Mouse (Mus musculus) cerebellum, adult 9-11 months (tissue): ENCODE data around the gene Ldlrap1.
"Not testable (repeated sequence)": the region's sequence is repeated elsewhere in the genome, so short reads cannot be mapped to it uniquely, and the experiment has no call there.

Experiments
- DNase-seq: peaks from one replicate; pipeline ENCODE4 v3.0.0; 2022

The Ldlrap1 gene

DNA sequence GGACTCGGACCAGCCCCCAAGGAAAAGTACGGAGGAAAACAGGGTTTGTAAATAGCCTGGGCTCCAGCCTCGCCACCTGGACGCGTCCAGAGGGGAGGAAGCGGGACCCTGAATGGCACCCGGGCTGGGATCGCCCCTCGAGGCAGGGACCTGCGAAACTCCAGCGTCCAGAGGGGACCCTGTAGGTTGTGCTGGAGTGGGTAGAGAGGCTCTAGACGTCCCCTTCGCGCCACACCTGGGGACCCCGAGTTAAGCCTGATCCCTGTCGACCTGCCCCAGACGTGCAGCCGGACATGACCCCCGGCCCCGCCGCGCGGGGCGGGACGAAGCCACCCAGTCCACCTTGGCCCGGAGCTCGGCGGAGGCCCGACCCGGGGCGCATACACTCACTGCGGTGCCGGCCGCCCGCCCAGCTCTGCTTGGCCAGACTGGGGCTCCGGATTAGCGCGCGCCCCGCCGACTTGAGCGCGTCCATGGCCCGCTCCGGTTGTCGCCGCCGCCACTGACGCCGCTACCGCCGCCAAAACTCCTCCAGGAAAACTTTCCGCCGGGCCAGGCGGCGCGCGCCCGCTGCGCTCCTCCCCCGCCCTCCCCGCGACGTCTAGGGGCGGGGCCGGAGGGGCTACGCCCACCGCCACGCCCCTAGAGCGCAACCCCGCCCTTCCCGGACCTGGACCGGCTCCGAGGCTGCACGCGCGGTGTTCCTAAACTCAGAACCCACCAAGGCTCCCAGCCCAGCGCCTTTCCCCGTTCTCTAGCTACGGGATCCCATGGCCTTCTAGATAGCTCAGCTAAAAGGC lies at the start of gene Ldlrap1:
Gene Ldlrap1, minus strand, starts transcription at position 599 of the 800 bp plus-strand sequence.
- peak; percentile 79 for DNase-seq

DNA sequence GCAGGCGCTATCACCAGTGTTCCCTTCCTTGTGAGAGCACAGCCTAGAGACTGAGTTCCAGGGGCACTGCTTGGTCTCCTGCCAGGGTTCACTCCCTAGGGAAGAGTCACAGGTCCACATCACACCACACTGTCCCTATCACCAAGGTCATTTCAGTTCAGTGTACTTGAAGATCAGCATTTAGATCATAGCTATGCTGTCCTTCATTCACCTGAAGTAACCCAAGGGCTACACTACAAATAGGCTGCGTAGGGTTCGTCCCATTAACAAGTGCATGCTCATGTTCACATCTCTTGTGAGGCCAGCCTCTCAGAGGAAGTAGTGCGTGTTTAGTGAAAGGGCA lies 46.4 kb upstream of the Ldlrap1 start:
- DNase-seq: no peak

DNA sequence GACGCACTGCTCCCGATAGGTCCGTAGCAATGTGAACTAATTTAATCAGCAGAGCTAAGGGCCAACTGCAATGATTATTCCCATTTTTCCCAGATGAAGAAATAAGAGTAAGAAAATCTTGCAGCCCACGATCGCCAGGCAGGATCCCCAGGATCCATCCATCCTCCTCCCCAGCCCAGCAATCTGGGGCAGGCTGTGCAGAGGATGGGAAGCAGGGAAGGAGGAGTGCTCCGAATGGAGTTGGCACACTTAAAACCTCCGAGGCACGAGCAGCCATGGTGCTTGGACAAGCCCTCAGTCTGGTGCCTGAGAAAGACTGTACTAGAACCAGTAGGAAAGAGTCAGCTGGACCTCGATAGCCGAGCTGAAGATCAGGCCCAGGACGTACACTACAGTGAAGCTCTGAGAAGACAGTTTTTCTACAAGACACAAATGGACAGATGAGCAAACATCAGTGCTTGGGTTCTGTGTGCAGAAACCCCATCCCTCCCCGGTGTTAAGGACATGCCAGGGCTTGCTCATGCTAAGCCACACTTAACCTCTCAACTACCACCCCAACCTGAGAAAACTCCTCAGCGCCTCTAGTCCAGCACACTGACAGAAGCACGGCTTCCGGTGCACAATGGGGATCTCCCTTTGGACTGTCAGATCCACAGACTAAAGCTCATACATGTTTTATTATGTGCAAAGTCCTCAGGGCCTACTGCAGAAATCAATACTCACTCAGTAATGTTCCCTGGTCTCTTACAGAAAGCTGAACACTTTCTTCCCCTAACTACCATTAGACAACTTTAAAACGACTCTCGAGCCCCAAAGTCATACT lies 45.8 kb upstream of the Ldlrap1 start:
- DNase-seq: no peak

DNA sequence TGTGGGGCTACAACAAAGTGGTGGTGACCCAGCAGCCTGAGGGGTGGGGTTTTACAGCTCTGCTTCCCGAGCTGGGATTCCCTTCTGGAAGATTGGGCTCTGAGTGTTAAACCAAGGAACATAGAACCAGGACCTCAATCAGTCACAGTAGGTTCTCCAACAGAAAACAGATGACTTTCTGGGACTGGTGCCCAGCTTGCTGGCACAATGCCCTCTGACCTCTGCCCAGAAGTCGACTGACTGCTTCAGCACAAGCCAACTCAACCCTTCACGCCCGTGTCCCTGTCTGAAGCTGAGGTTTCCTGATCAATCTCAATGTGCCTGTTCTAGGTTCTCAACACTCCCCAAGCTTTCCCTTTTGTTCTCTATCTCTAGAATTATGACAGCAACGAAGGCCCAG lies 36.9 kb upstream of the Ldlrap1 start:
- DNase-seq: peak; percentile 73

DNA sequence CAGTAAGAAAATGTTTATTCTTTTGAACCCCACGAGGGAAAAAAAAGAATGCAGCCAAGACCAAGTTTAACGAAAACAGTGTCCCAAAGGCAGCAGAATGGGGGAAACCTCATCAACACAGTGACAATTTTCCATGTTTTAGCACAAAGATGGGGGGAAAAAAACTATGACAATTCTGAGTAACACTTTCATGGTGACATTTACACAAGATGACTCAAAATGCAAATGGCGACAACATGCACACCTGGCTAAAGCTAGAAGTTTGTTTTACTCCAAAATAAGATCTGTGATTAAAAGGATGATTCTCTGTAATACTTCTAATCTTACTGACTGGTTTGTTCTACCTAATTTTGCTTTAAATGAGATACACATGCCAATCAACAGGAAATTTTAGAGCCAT lies 34.9 kb upstream of the Ldlrap1 start:
- no peak for DNase-seq

DNA sequence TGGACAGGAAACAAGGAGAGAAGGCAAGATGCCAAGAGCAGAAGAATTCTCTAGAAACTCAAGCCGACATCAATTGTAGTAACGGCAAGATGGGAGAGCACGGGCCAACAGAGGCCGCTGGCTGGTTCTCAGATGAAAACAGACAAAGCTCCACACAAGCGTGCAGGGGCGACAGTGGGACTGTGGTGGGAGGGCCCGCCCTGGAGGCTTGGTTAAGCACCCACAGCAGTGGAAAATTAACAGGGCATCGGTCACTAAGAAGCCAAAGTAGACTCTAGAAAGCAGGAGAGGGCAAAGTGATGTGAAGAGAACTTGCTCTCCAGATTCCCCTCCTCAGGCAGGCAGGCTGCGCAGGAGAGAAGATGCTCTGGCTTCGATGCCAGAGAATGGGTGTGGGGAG lies 34.3 kb upstream of the Ldlrap1 start:
- DNase-seq: no peak

DNA sequence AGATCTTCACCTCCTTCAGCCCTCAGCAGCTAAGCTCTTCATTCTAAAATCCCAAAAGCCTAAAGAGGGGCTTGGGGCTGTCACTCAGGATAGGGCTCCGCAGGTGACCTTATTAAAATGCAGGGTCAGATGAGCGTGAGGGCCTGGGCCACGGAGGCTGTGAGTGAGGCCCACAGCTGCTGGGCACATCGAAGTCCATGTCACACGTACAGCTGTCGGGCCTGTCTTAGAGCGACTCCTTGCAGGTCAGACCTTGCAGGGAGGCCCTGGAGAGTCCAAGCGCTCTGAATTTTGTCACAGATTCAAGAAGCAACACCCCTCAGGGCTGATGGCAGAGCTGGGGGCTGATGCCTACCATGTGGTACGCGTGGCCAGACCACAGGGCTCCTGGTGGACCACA lies 32.9 kb upstream of the Ldlrap1 start:
- DNase-seq: no peak

DNA sequence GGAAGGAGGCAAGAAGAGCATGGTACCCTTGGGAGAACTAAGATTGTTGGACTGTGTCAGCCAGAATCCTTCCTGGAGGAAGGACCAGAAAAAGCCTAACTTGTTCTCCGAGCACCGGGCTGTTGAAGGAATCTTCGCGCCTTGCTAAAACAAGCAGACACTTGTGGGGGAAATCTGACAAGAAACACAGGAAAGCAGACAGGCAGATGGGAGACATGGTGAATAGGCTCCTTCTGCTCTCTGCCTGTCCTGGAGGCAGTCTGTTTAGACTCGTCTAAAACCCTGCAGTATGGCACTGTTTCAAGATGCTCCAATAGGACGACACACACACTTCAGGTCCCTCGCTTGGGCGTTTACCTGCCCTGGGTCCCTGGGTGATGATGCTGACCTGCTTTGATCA lies 32.3 kb upstream of the Ldlrap1 start:
- no peak for DNase-seq

DNA sequence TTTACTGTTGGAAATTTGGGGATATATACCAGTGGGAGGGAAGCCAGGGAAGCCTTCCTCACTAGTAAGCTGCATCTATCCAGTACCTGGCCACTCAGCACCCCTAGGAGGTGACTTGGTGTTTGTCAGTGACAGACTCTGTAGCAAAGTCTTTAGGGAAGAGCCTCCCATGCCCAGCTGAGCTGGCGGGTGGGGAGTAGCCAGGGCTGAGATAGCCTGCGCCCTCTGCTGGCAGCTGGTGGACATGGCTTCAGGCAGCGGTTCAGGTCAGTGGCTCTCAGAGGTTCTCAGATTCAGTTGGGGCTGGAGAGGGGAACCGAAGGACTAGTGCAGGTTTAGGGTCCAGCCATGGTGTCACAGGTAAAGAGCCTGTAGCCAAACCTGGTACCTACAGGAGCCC lies 31.4 kb upstream of the Ldlrap1 start:
- DNase-seq: peak; percentile 69

DNA sequence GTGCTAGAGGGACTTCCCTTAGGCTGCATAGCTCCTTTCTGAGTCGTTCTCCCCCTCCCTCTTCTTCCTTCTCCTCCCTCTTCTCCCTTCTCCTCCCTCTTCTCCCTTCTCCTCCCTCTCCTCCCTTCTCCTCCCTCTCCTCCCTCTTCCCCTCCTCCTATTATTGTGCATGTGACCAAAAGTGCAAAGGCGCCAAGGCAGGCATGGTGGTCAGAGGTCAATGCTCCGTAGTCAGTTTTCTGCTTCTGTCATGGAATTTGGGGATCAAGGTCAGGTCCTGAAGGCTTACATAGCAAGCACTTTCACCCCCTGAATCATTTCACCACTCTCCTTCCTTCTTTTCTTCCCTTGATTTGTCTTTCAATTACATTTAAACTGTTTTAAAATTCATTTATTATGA lies 31.0 kb upstream of the Ldlrap1 start:
- DNase-seq: no peak

DNA sequence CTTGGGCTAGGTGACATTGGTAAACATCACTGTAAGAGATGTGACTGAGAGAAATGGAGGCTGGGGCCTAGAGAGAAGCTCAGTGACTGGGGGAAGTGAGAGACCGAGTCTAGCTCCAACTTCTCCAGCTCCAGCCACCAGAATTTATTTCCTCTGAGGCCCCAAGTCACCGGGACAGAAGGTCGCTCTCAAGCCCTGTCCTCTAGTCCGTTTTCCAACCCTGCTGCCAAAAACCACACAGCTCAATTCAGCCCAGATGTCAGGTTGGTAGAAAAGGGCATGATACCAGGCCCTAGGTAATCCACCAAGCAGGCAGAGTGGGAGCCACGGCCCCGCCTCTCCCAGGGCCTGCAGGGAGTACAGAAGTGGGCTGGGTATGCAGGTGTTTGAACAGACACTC lies 29.8 kb upstream of the Ldlrap1 start:
- DNase-seq: no peak

DNA sequence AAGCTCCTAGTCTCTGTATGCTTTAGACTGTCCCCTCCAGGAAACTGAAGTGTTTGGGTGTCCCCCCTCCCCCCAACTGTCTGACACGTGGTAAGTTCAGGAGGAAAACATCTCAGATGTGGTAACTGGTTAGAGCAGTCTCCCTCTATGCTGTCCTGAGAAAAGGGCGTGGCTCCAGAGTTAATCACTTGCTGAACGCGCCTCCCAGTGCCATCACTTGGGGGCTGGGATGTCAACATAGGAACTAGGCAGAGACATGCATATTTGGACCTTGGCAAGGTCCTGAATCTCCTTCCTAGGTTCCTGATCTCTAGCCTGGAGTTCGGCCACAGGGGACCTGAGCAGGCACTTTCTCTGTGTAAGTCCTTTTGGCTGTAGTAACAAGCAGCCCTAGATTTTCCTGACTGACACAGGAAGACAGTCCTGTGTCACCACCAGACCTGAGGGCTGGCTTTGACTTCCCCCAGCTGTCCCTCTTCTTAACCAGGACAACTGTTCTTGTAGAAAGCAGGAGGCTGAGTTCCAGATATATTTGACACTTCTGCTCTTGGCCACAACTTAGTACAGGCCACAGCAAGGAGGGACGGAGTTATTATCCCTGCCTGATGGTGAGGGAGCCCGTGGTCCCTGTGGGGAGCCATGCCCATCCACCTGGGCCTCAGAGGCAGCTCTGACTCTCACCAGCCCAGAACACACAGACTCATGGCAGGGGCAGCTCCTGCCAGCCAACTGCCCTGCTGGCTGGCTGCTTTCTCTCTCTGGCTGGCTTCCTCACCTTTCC lies 28.9 kb upstream of the Ldlrap1 start:
- peak; percentile 81 for DNase-seq

DNA sequence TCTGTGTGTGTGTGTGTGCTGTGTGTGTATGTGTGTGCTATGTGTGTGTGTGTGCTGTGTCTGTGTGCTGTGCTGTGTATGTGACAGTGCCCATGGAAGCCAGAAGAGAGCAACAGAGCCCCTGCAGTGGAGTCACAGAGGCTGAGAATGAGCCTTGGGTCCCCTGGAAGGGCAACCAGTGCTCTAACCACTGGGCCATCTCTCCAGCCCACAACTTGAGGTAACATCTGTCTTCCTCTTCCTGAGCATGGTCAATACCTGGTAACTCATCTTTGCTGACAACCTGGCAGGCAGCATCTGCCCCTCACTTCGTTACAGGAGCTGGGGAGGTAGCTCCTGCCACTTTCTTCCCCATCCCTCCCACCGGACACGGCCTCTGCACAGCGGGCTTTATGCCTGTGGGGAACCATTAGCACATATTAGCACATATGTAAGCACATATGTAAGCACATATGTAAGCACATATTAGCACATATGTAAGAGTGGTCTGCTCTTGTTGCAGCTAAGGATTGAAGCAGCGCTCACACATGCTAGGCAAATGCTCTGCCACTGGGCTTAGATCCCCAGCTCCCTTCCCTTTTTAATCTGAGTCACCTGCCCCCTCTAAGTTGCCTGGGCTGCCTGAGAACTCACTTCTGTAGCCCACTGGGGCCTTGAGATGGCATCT lies 28.1 kb upstream of the Ldlrap1 start:
- DNase-seq: no peak

DNA sequence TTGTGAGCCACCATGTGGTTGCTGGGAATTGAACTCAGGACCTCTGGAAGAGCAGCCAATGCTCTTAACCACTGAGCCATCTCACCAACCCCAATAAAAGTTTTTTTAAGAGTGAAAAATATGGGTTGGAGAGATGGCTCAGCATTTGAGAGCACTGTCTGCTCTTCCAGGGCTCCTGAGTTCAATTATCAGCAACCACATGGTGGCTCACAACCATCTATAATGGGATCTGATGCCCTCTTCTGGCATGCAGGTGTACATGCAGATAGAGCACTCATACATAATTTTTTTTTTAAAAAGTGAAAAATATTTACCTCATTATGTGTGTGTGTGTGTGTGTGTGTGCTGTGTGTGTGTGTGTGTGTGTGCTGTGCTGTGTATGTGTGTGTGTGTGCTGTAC lies 27.1 kb upstream of the Ldlrap1 start:
- DNase-seq: not testable (repeated sequence)

DNA sequence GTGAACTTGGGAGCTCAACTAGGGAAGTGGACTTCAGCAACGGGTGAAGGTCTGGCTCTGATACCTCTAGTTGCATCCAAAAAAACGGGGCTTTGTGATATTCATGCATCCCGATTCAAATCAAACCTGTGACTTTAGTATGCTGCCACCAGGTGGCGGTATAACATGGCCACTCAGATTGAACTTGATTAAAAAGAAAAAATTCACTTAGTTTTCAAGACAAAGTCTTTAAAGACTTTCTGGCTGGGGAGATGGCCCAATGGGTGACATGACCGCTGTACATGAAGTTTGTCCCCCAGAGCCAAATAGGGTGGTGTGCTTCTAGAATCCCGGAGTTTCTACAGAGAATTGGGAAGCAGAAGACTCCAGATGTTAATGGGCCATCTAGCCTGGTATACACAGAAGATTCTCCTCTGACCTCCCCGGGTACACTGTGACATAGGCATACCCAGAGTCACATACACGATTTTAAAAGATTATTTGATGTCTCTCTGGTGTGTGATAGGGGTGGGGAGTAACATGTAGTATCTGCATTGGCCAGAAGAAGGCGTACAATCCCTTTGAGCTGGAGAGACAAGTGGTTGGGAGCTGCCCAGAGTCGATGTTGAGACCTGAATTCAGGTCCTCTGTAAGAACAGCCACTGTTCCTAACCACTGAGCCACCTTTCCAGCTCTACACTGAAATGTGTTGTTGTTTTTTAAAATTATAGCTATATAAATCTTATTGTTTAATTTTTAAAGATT lies 25.6 kb upstream of the Ldlrap1 start:
- DNase-seq: peak; percentile 53

DNA sequence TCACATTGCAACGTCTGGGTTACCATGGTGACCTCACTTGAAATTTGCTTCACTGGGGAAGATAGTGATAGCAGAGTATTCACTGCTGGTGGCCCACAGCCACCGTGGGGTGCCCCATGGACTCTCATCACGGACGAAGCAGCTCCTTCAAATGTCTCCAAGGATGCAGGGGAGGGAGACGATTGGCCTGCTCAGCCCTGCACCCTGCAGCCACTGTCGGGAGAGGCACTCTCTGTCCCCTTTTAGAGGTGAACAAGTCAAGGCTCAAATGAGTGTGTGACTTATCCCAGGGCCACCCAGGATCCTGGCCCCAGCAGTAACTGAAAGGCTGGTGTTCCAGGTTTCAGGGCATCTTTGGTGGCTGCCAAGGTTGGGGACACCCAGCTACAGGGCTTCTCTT lies 23.9 kb upstream of the Ldlrap1 start:
- DNase-seq: no peak

DNA sequence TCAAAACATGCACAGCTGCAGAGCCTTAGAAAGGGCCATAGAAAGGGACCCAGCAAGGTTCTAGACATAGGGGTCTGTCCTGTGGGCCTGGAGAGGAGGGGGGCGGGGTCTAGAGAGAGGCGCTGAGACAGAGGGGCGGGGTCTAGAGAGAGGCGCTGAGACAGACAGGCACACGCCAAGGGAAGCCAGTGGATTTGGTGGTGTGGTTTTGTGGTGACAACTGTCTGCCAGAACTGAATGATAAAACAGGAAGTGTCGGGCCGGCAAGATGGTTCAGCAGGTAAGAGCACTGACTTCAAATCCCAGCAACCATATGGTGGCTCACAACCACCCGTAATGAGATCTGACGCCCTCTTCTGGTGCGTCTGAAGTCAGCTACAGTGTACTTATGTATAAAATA lies 19.1 kb upstream of the Ldlrap1 start:
- no peak for DNase-seq

DNA sequence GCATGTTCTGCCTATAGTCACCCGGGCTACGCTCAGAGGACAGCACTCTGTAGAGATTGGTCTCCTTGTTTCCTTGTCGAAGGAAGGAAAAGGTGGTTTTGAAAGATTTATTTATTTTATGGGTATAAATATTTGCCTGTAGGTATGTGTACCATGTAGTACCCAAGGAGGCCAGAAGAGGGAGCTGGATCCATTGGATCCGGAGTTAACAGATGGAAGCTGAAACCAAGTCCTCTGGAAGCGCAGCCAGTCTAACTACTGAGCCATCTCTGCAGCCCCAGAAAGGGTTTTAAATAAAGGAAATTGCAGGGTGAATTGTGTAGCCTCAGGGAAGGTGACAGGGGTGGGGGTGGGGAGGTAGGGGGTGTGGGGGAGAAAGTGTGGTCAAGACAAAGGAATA lies 16.9 kb upstream of the Ldlrap1 start:
- no peak for DNase-seq

DNA sequence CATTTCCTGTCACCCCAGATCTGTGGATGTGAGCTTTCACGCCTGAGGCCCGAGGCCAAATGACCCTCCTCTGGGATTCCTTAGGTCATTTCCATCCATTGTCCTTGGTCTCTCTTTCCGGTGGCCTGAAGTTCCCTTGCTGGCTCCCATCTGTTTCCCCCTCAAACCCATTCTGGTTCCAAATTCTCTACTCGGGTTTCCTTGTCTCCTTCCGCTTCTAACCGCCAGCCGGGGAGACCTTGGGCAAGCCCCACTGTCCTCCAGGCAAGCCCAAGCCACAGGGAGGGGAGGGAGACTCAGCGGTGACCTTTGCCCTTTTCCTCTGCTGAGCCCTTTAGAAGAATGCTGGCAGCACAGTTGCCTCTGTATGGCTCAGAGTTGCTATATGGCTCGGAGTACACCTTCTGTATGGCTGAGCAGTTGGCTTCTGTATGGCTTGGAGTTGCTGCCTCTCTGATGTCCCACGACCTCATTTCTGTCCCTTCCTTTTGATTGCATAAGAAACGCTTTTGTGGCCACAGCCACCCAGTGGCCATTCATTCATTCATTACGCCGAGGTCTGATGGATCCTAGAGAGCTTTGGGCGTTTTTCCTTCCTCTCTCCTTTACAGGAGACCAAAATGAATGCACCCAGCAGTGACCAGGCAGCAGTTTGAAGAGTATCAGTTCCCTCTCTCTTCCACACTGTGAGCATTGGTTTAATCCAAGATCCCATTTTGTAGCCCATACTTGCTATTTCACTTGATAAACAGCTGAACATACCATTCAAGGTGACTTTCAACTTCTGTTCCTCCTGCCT lies 11.5 kb upstream of the Ldlrap1 start:
- DNase-seq: no peak

DNA sequence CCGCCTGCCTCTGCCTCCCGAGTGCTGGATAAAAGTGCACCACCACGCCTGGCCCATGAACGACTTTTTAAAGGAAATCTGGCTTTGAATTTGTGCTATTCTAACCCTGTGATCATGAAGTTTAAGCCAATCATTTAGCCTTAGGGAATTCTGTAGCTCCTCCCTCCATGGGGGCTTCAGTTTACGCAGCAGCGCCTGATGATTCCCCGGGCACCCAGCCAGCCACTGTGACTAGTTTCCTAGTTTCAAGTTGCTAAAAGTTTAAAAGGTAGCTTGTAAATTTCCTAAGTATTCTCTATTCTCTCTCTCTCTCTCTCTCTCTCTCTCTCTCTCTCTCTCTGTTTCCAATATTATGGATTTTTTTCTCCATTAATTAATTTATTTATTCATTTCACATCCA lies 8.4 kb upstream of the Ldlrap1 start:
- DNase-seq: no peak

DNA sequence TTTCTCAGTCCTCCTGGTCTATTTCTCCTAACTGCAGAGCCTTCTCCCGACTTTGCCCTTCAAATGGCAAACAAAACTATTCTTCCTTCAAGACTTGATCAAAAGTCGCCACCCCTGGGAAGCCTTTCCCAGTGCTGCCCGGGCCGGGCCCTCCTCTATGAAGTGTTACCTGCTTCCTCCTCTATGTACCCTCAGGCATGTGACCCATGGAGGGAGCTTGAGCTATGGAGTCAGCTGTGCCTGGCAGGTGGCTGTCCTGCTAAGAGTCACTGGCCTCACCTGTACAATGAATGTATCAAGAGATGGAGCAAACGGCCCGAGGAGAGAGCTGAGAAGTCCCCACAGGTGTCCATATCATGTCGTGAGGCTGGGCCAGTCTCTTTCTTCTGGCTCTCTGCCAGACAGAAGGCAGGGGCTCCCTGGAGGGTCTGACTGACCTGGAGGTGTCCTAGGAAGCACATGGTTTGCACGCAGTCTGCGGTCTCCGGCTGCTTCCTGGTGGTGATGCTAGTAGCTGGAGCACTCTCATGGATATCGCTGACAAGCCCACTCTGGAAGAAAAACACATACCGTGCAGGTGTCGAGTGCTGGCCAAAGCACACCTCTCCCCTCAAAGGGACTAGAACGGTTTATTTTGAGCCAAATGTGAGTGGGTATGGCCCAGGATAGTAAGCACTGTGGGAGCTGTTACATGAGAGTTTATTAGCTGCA lies 7.6 kb upstream of the Ldlrap1 start:
- DNase-seq: no peak
